Mouse (Mus musculus): Measurements from ENCODE around the gene Cntn1. TPM values are rescaled to one million over a fixed set of nuclear protein-coding genes. Genes with fewer than 3 reads are reported as not detected.

Cntn1 gene
- polyA plus RNA-seq (2015; fragmentation: Nextera tagmentation; extraction: Ambion mirVana) = 0.66 and 0.67 TPM in 2 replicates

- H3K9ac ChIP-seq = no peak within 1 kb of the TSS
- WGBS = under 1% methylated on average over 17 of the region's 17 CpGs
- ATAC-seq (ENCODE audit: borderline replicate concordance, extremely low read depth, low FRiP score, low TSS enrichment) = peak; percentile 97
Measured at GRCm38 (mm10) chr15:92050996-92051352, at the start of gene Cntn1. Gene Cntn1, plus strand, starts transcription at chr15:92051165.

GRCm38 (mm10) chr15:92001431-92001830 lies 49.5 kb upstream of the Cntn1 start:
- Histone ChIP-seq H3K4me3 (no peak overlapping the region), H3K27ac (no peak overlapping the region), H3K9ac (no peak overlapping the region), H3K36me3 (no peaks in the 10 kb centered on the region), H3K9me3 (no peaks in the 10 kb centered on the region), H3K4me2 (no peak overlapping the region), H3K4me1 (no peaks in the 10 kb centered on the region), H3K27me3 (no peaks in the 10 kb centered on the region)
- no peak for ATAC-seq (ENCODE audit: borderline replicate concordance, extremely low read depth, low FRiP score, low TSS enrichment)
- WGBS = 84% methylated on average over 3 of the region's 3 CpGs

More at GRCm38 (mm10) chr15:92050996-92051352, at the start of gene Cntn1:
- H3K27ac ChIP-seq = no peak within 1 kb of the TSS
- peaks cover 5% of the 10 kb centered on the region; the same call in 1 of the 2 replicates for H3K4me1 ChIP-seq
- H3K4me2 ChIP-seq = peak within 1 kb of the TSS; percentile 91
- H3K27me3 ChIP-seq = peaks cover 17% of the 10 kb centered on the region
- H3K36me3 ChIP-seq = no peaks in the 10 kb centered on the region
- H3K9me3 ChIP-seq = no peaks in the 10 kb centered on the region
- peak within 1 kb of the TSS; percentile 39 for H3K4me3 ChIP-seq

DNA sequence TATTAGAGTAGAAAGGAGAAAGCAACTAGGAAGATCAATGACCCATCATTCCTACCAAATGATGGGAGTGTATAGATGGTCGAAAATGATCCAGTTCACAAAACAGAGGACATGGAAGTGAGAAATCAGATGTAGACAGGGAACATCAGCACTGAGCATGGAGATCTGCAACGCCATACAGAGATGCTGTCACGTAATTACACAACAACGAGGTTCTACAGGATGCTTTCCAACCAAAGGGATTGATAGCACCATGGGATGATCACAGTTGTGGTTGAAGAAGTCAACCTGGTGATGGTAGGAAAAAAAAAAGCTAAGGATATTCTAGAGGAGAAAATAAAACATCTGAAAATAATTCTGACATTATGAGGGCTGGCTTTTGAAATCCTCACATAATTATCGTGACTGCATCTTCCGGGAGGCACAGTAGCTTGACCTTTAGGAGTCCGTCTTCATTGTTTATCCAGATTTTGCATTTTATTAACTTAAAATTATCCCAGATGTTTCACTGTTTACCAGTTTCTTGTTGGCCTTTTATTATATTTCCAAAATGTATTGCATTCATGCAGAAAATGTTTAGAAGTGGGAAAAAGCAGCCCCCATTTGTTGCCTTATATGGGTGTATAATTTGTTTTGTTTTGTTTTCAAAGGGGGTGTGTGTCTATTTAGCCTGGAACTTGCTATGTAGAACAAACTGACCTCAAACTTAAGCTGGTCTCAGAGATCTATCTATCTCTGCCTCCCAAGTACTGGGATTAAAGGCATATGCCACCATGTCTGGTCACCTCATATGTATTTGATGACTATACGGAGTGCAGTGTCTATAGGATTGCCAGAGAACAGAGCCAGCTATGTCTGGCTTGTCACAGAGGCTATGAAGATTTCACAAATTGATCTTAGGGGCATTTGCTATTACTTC lies 38.5 kb upstream of the Cntn1 start:
- 68% methylated on average over 8 of the region's 8 CpGs for WGBS
- Histone ChIP-seq H3K9me3 (no peaks in the 10 kb centered on the region), H3K9ac (no peak overlapping the region), H3K27me3 (no peaks in the 10 kb centered on the region), H3K4me2 (no peak overlapping the region), H3K4me3 (no peak overlapping the region), H3K4me1 (no peaks in the 10 kb centered on the region), H3K27ac (no peak overlapping the region), H3K36me3 (no peaks in the 10 kb centered on the region)
- peak; percentile 55; the same call in 1 of the 2 replicates for ATAC-seq (ENCODE audit: borderline replicate concordance, extremely low read depth, low FRiP score, low TSS enrichment)

DNA sequence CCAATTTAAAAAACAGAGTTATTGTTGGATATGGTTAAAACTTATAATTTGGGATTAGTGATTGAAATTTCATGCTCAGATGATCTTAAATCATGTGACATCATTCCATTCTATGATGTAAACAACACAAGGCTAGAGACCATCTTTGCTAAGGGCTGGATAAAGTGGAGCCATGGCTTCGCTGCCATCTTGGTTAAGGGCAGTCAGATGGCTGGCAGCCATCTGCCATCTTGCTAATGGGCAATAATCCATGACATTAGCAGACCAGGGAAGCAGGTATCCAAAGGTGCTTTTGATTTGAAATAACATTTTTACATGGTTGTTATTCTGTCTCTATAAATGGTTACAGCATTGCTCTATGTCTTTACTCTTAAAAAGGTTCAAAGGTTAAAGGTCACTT lies 16.9 kb upstream of the Cntn1 start:
- Histone ChIP-seq H3K4me1 (no peaks in the 10 kb centered on the region), H3K27ac (no peak overlapping the region), H3K4me2 (no peak overlapping the region), H3K27me3 (no peaks in the 10 kb centered on the region), H3K9ac (no peak overlapping the region), H3K4me3 (no peak overlapping the region), H3K36me3 (no peaks in the 10 kb centered on the region), H3K9me3 (no peaks in the 10 kb centered on the region)
- 82% methylated on average over 1 of the region's 1 CpGs for WGBS
- ATAC-seq (ENCODE audit: borderline replicate concordance, extremely low read depth, low FRiP score, low TSS enrichment) = no peak

DNA sequence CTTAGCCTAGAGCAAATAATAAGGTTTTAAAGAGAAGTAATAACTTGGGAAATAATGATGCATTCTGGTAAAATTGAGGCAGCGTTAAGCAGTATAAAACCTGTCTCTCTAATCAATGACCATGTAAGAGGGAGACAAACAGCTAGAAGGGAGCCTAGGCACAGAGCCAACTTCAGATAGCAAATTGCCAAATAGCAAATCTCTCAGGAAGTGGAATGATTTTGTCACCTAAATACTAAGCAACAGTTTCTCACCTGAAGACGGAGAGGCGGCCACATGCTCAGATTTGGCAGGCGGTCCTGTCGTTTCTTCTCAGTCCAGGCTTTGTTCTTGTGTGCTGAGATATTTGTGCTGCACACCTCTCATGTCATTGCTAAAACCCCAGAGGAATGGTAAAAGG lies 8.4 kb upstream of the Cntn1 start:
- Histone ChIP-seq H3K9me3 (no peaks in the 10 kb centered on the region), H3K36me3 (no peaks in the 10 kb centered on the region), H3K27ac (no peak overlapping the region), H3K4me2 (no peak overlapping the region), H3K27me3 (no peaks in the 10 kb centered on the region), H3K4me1 (no peaks in the 10 kb centered on the region), H3K9ac (no peak overlapping the region), H3K4me3 (no peak overlapping the region)
- WGBS = 70% methylated on average over 5 of the region's 5 CpGs
- no peak for ATAC-seq (ENCODE audit: borderline replicate concordance, extremely low read depth, low FRiP score, low TSS enrichment)

GRCm38 (mm10) chr15:92046042-92046441 lies 4.9 kb upstream of the Cntn1 start:
- no peak overlapping the region for H3K27ac ChIP-seq
- no peak overlapping the region for H3K4me3 ChIP-seq
- no peak overlapping the region for H3K4me2 ChIP-seq
- no peaks in the 10 kb centered on the region for H3K4me1 ChIP-seq
- ATAC-seq (ENCODE audit: borderline replicate concordance, extremely low read depth, low FRiP score, low TSS enrichment) = no peak
- no peaks in the 10 kb centered on the region for H3K9me3 ChIP-seq
- peaks cover 5% of the 10 kb centered on the region for H3K27me3 ChIP-seq
- H3K9ac ChIP-seq = no peak overlapping the region
- 79% methylated on average over 8 of the region's 8 CpGs for WGBS
- H3K36me3 ChIP-seq = no peaks in the 10 kb centered on the region

GRCm38 (mm10) chr15:92048031-92048430 lies 2.9 kb upstream of the Cntn1 start:
- H3K4me3 ChIP-seq = no peak overlapping the region
- H3K27me3 ChIP-seq = peaks cover 17% of the 10 kb centered on the region
- H3K36me3 ChIP-seq = no peaks in the 10 kb centered on the region
- H3K4me2 ChIP-seq = no peak overlapping the region
- no peaks in the 10 kb centered on the region for H3K9me3 ChIP-seq
- no peak for ATAC-seq (ENCODE audit: borderline replicate concordance, extremely low read depth, low FRiP score, low TSS enrichment)
- 56% methylated on average over 4 of the region's 4 CpGs for WGBS
- no peak overlapping the region for H3K27ac ChIP-seq
- no peak overlapping the region for H3K9ac ChIP-seq
- peaks cover 5% of the 10 kb centered on the region; the same call in 1 of the 2 replicates for H3K4me1 ChIP-seq

GRCm38 (mm10) chr15:92048531-92048930 lies 2.4 kb upstream of the Cntn1 start:
- H3K36me3 ChIP-seq = no peaks in the 10 kb centered on the region
- H3K27ac ChIP-seq = no peak overlapping the region
- no peak overlapping the region for H3K4me2 ChIP-seq
- no peak overlapping the region for H3K4me3 ChIP-seq
- no peak for ATAC-seq (ENCODE audit: borderline replicate concordance, extremely low read depth, low FRiP score, low TSS enrichment)
- H3K27me3 ChIP-seq = peaks cover 17% of the 10 kb centered on the region
- 90% methylated on average over 4 of the region's 4 CpGs for WGBS
- H3K9ac ChIP-seq = no peak overlapping the region
- no peaks in the 10 kb centered on the region for H3K9me3 ChIP-seq
- H3K4me1 ChIP-seq = peaks cover 5% of the 10 kb centered on the region; the same call in 1 of the 2 replicates

DNA sequence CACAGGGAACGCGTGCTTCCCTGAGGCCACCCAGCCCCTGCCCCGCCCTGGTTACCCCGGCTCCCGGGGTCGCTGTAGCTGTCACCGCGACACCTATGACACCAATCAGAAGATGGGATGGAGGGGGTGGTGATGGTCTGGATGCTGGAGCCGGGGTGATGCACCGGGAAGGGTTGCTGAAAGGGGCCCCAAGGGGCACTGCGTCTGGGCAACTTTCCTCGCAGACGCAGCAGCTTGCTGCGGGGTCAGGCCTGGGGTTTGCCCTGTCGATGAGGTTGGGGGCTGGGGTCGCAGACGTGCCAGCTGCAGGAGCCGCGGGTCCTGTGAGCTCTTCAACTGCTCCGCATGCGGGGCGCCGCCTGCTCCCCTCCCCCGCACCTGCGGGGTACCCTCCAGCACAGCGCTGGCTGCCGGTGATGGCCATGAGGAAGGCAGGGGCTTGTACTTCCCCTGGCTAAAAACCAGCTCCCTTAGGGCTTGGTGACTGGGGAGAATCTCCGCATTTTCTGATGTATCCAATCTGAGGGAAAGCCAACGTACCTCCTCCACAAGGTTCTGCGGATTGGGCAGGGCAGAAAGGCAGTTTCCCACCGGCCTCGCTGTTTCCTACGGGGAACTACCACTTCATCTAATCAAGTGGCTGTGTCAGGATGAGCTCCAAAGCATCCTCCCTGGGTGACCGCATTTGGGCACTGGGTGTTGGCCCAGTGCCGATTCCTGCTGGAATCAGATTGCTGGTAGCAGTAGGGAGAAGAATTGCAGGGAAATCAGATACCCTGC lies 578 bp downstream of the Cntn1 start:
- H3K27me3 ChIP-seq = peaks cover 17% of the 10 kb centered on the region
- no peaks in the 10 kb centered on the region for H3K36me3 ChIP-seq
- H3K9me3 ChIP-seq = no peaks in the 10 kb centered on the region
- no peak overlapping the region for H3K27ac ChIP-seq
- peak overlapping the region; percentile 39 for H3K4me3 ChIP-seq
- no peak overlapping the region for H3K9ac ChIP-seq
- under 1% methylated on average over 35 of the region's 35 CpGs for whole genome bisulfite sequencing
- peak overlapping the region; percentile 91 for H3K4me2 ChIP-seq
- H3K4me1 ChIP-seq = peaks cover 5% of the 10 kb centered on the region; the same call in 1 of the 2 replicates
- ATAC-seq (ENCODE audit: borderline replicate concordance, extremely low read depth, low FRiP score, low TSS enrichment) = peak; percentile 55

DNA sequence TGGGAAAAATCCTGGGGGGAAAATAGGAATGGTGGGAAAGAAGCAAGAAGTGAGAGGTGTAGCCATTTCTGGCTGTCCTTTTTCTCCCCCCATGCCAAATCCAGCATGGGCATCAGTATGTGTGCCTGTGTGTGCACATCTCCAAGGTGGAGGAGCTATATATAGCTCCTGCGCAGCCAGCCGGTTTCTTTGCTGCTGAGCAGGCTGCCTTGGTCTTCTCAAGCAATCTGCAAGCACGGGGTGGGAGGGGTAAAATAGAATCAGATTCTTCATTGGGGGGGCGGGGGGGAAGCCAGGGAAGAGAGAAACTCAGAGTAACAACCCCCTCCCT lies 1.1 kb downstream of the Cntn1 start:
- ATAC-seq (ENCODE audit: borderline replicate concordance, extremely low read depth, low FRiP score, low TSS enrichment) = no peak
- Histone ChIP-seq H3K27me3 (peaks cover 17% of the 10 kb centered on the region), H3K9ac (no peak overlapping the region), H3K4me2 (peak overlapping the region; percentile 91), H3K9me3 (no peaks in the 10 kb centered on the region), H3K4me1 (peaks cover 5% of the 10 kb centered on the region; the same call in 1 of the 2 replicates), H3K27ac (no peak overlapping the region), H3K36me3 (no peaks in the 10 kb centered on the region), H3K4me3 (no peak overlapping the region)
- whole genome bisulfite sequencing = 16% methylated on average over 4 of the region's 4 CpGs

DNA sequence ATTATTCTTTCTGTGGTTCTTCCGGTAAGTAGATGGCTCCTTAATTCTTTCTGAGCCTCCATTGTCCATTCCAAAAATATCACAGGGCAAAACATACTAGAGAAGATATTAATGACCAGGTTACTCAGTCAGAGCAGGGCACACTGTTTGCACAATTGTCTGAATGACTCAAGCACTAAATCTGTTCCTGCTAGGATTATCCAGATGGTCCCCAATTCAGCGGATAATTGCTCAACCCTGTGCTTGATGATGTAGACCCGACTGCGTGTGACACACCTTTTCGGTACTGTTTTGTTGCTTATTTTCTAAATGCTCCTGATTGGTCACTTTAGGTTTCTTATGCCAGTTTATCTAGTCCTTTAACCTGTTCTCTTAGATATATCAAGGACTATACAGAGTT lies 6.6 kb downstream of the Cntn1 start:
- no peak overlapping the region for H3K4me3 ChIP-seq
- H3K4me2 ChIP-seq = no peak overlapping the region
- H3K9me3 ChIP-seq = no peaks in the 10 kb centered on the region
- no peak overlapping the region for H3K9ac ChIP-seq
- H3K27ac ChIP-seq = no peak overlapping the region
- no peaks in the 10 kb centered on the region for H3K36me3 ChIP-seq
- H3K4me1 ChIP-seq = no peaks in the 10 kb centered on the region
- ATAC-seq (ENCODE audit: borderline replicate concordance, extremely low read depth, low FRiP score, low TSS enrichment) = no peak
- H3K27me3 ChIP-seq = no peaks in the 10 kb centered on the region
- WGBS = 86% methylated on average over 5 of the region's 5 CpGs

- WGBS = 58% methylated on average over 3 of the region's 3 CpGs
- H3K9me3 ChIP-seq = no peaks in the 10 kb centered on the region
- no peak overlapping the region for H3K9ac ChIP-seq
- no peaks in the 10 kb centered on the region for H3K36me3 ChIP-seq
- ATAC-seq (ENCODE audit: borderline replicate concordance, extremely low read depth, low FRiP score, low TSS enrichment) = no peak
- H3K4me3 ChIP-seq = no peak overlapping the region
- H3K4me2 ChIP-seq = no peak overlapping the region
- no peaks in the 10 kb centered on the region for H3K27me3 ChIP-seq
- no peak overlapping the region for H3K27ac ChIP-seq
- no peaks in the 10 kb centered on the region for H3K4me1 ChIP-seq
Measured at GRCm38 (mm10) chr15:92060986-92061385, 10.0 kb downstream of the Cntn1 start.
